ENCODE assay signal across 8 mouse cellular contexts in genomic region chr19:36207735-36208288, GRCm38 (mm10).
A peak's percentile ranks its signal among the peaks of the same experiment; 100 is the strongest.
DNase-seq lines count a peak whose midpoint lies in the region; ATAC-seq and TF ChIP-seq lines count a peak whose summit lies in the region.

No protein-coding gene starts in this region.

- DNase-seq in layer of hippocampus, adult 2 months (ENCODE audit: low spot score in 2 of 2) = no peak
- no peak for DNase-seq in layer of hippocampus, postnatal 10 days (ENCODE audit: low spot score in 2 of 2)
- peak; percentile 57 for DNase-seq in brain, embryonic 14.5 days (ENCODE audit: low read depth)
- DNase-seq in cerebellum, adult 9-11 months = no peak
- no peak for DNase-seq in MN1 (ENCODE audit: low spot score)
- DNase-seq in adrenal gland, adult 8-10 months = no peak

- TF ChIP-seq POLR2A in brain, embryonic 14.5 days (IDR thresholded peaks at IDR 0.05; ENCODE audit: borderline replicate concordance, extremely low read depth, insufficient read depth, insufficient read length, poor library complexity, severe bottlenecking) = no peak

- no peaks in the 10 kb centered on the region for H3K9me3 ChIP-seq in heart, embryonic 12.5 days (replicated peaks)
- H3K9me3 ChIP-seq in limb, embryonic 15.5 days = no peaks in the 10 kb centered on the region

- H3K27ac ChIP-seq in layer of hippocampus, adult 2 months = peak overlapping the region; percentile 24; the same call in 1 of the 2 replicates
- peak overlapping the region; percentile 85 for H3K27ac ChIP-seq in heart, embryonic 12.5 days (ENCODE audit: poor library complexity, severe bottlenecking)
- H3K27ac ChIP-seq in limb, embryonic 15.5 days = peak overlapping the region; percentile 54

- 9% methylated on average over 7 of the region's 7 CpGs for WGBS in heart, embryonic 12.5 days
- 9% methylated on average over 7 of the region's 7 CpGs for WGBS in limb, embryonic 15.5 days

- H3K27me3 ChIP-seq in heart, embryonic 12.5 days (replicated peaks) = no peaks in the 10 kb centered on the region
- no peaks in the 10 kb centered on the region for H3K27me3 ChIP-seq in limb, embryonic 15.5 days

- peak; percentile 42 for TF ChIP-seq CTCF in layer of hippocampus, adult 2 months (conservative IDR thresholded peaks at IDR 0.05)
- peak; percentile 14; the same call in 1 of the 2 replicates for TF ChIP-seq CTCF in brain, embryonic 14.5 days (IDR thresholded peaks at IDR 0.05; ENCODE audit: borderline replicate concordance, extremely low read depth, insufficient read depth, insufficient read length)

- H3K4me2 ChIP-seq in heart, embryonic 12.5 days = peak overlapping the region; percentile 55
- peak overlapping the region; percentile 13; the same call in 1 of the 2 replicates for H3K4me2 ChIP-seq in limb, embryonic 15.5 days

- H3K36me3 ChIP-seq in heart, embryonic 12.5 days = no peaks in the 10 kb centered on the region
- H3K36me3 ChIP-seq in limb, embryonic 15.5 days = no peaks in the 10 kb centered on the region

- no peak overlapping the region for H3K9ac ChIP-seq in heart, embryonic 12.5 days
- no peak overlapping the region for H3K9ac ChIP-seq in limb, embryonic 15.5 days

- no peak overlapping the region; the same call in 1 of the 2 replicates for H3K4me3 ChIP-seq in layer of hippocampus, adult 2 months
- H3K4me3 ChIP-seq in heart, embryonic 12.5 days = 0 out of 2 replicates have a peak overlapping the region, but pooled peaks have one; percentile 1
- H3K4me3 ChIP-seq in limb, embryonic 15.5 days = no peak overlapping the region

- peaks cover 16% of the 10 kb centered on the region for H3K4me1 ChIP-seq in heart, embryonic 12.5 days (replicated peaks)
- H3K4me1 ChIP-seq in limb, embryonic 15.5 days = peaks cover 7% of the 10 kb centered on the region

- ATAC-seq in heart, embryonic 12.5 days (ENCODE audit: insufficient number of reproducible peaks, low FRiP score) = peak; percentile 25; the same call in 1 of the 2 replicates
- ATAC-seq in limb, embryonic 15.5 days (ENCODE audit: insufficient number of reproducible peaks, low FRiP score, low TSS enrichment, low read depth) = peak; percentile 74

Comparison
In these comparisons a context has a peak if more than half of its experiments do, and no peak if none do; other contexts are left out.
1. H3K27ac ChIP-seq: peak in every context shown above with its lines; median percentile 85 in heart, embryonic 12.5 days; 54 in limb, embryonic 15.5 days; 24 in layer of hippocampus, adult 2 months.